Mouse (Mus musculus) lung, postnatal 0 days (tissue): ENCODE measurements around the gene Pvr. TPM values are rescaled to one million over a fixed set of nuclear protein-coding genes. Genes with fewer than 3 reads are reported as not detected.

ENCODE experiments used
- ATAC-seq: fragments of 200-750 bp; cut with Nextera tagmentation; 2 replicates; pipeline ENCODE4 v1.8.0; 2017; ENCODE audit warnings: moderate library complexity
- DNase-seq: peaks from one replicate; pipeline ENCODE4 v3.0.0-alpha.2; 2016; ENCODE audit warnings: low spot score
- H3K27ac ChIP-seq: fragments of 300-500 bp; sonication (generic); 2 replicates; pipeline ENCODE4 v1.5.1; 2014; ENCODE audit warnings: antibody characterized with exemption, mild to moderate bottlenecking, low read length, mixed read lengths
- H3K27me3 ChIP-seq: fragments of 300-500 bp; sonication (generic); replicated peaks from 2 replicates; pipeline ENCODE4 v1.6.1; 2014; ENCODE audit warnings: low read length, mixed read lengths; ENCODE audit not compliant: insufficient read depth
- H3K36me3 ChIP-seq: fragments of 300-500 bp; sonication (generic); 2 replicates; pipeline ENCODE4 v1.6.1; 2014; ENCODE audit warnings: low read length, mixed read lengths; ENCODE audit not compliant: insufficient read depth
- H3K4me1 ChIP-seq: fragments of 300-500 bp; sonication (generic); 2 replicates; pipeline ENCODE4 v1.6.1; 2014; ENCODE audit warnings: antibody characterized with exemption, low read depth, low read length, mixed read lengths; ENCODE audit not compliant: insufficient read depth
- H3K4me2 ChIP-seq: fragments of 300-500 bp; sonication (generic); replicated peaks from 2 replicates; pipeline ENCODE4 v1.6.1; 2014; ENCODE audit warnings: low read depth, mild to moderate bottlenecking, low read length, moderate library complexity, mixed read lengths
- H3K4me3 ChIP-seq: fragments of 300-500 bp; sonication (generic); 2 replicates; pipeline ENCODE4 v1.5.1; 2014; ENCODE audit warnings: low read depth, low read length
- H3K9ac ChIP-seq: fragments of 300-500 bp; sonication (generic); replicated peaks from 2 replicates; pipeline ENCODE4 v1.6.1; 2014; ENCODE audit warnings: low read depth, mild to moderate bottlenecking
- H3K9me3 ChIP-seq: fragments of 300-500 bp; sonication (generic); 2 replicates; pipeline ENCODE4 v1.6.1; 2016; ENCODE audit warnings: low read length, mixed read lengths
- CTCF ChIP-seq: IDR thresholded peaks from 2 replicates; pipeline ENCODE4 v1.5.1; 2016; ENCODE audit warnings: antibody characterized with exemption, mild to moderate bottlenecking
- EP300 ChIP-seq: IDR thresholded peaks from 2 replicates; pipeline ENCODE4 v1.6.1; 2016; ENCODE audit warnings: antibody characterized with exemption, mild to moderate bottlenecking, control low read depth
- WGBS: fragments of 180-500 bp; shearing (Covaris S2); extraction: QIAGEN DNeasy Blood & Tissue Kit; methylation state at CpG from one replicate; pipeline ENCODE4 v1.1.7; 2014; 5-methylcytosine and 5-hydroxymethylcytosine counted together
- polyA plus RNA-seq: library from polyadenylated mRNA; unstranded; fragments of >200 nt; fragmentation: Nextera tagmentation; extraction: Ambion mirVana; gene quantifications from 2 replicates; pipeline ENCODE4 v1.2.1, GENCODE M21; 2015

Gene Pvr
- polyA plus RNA-seq, 1 experiment from 2014 or later: 24.3 TPM

- DNase-seq: no peak
- Histone ChIP-seq H3K4me1 (no peaks in the 10 kb centered on the region), H3K27me3 (no peaks in the 10 kb centered on the region), H3K9me3 (no peaks in the 10 kb centered on the region), H3K36me3 (no peaks in the 10 kb centered on the region), H3K27ac (no peak overlapping the region), H3K4me2 (no peak overlapping the region), H3K4me3 (no peak overlapping the region), H3K9ac (no peak overlapping the region)
- no peak for ATAC-seq
- WGBS: 63% methylated on average over 8 of the region's 8 CpGs
- TF ChIP-seq EP300 (no peak), CTCF (no peak)
These were observed 55.5 kb downstream of the Pvr start for GRCm38 (mm10) chr7:19865246-19866036.

- no peak overlapping the region for H3K4me3 ChIP-seq
- no peaks in the 10 kb centered on the region for H3K4me1 ChIP-seq
- DNase-seq: no peak
- H3K27ac ChIP-seq: no peak overlapping the region
- ATAC-seq: no peak
- no peaks in the 10 kb centered on the region for H3K27me3 ChIP-seq
- TF ChIP-seq CTCF: no peak
- no peak for TF ChIP-seq EP300
- no peaks in the 10 kb centered on the region for H3K36me3 ChIP-seq
- no peak overlapping the region for H3K9ac ChIP-seq
- WGBS: 30% methylated on average over 2 of the region's 2 CpGs
- H3K4me2 ChIP-seq: no peak overlapping the region
- H3K9me3 ChIP-seq: no peaks in the 10 kb centered on the region
These were observed 56.7 kb downstream of the Pvr start for GRCm38 (mm10) chr7:19864241-19864640.

GRCm38 (mm10) chr7:19861199-19861598 is 59.8 kb downstream of the Pvr start, which contains the start of gene Ceacam16:
TSS of gene Ceacam16 (minus strand) at chr7:19861299.
- no peak for DNase-seq
- Histone ChIP-seq H3K27me3 (no peaks in the 10 kb centered on the region), H3K9me3 (no peaks in the 10 kb centered on the region), H3K36me3 (no peaks in the 10 kb centered on the region), H3K9ac (no peak within 1 kb of the TSS), H3K27ac (no peak within 1 kb of the TSS), H3K4me3 (no peak within 1 kb of the TSS), H3K4me2 (no peak within 1 kb of the TSS), H3K4me1 (no peaks in the 10 kb centered on the region)
- 73% methylated on average over 9 of the region's 9 CpGs for WGBS
- TF ChIP-seq EP300 (no peak), CTCF (no peak)
- no peak for ATAC-seq

GRCm38 (mm10) chr7:19859740-19860139 is 61.2 kb downstream of the Pvr start:
- H3K27me3 ChIP-seq: no peaks in the 10 kb centered on the region
- H3K9ac ChIP-seq: no peak overlapping the region
- DNase-seq (no peak), ATAC-seq (no peak)
- H3K27ac ChIP-seq: no peak overlapping the region
- WGBS: 54% methylated on average over 10 of the region's 10 CpGs
- TF ChIP-seq CTCF (no peak), EP300 (no peak)
- no peak overlapping the region for H3K4me2 ChIP-seq
- H3K4me1 ChIP-seq: no peaks in the 10 kb centered on the region
- no peaks in the 10 kb centered on the region for H3K36me3 ChIP-seq
- no peak overlapping the region for H3K4me3 ChIP-seq
- no peaks in the 10 kb centered on the region for H3K9me3 ChIP-seq

GRCm38 (mm10) chr7:19856283-19856682 is 64.7 kb downstream of the Pvr start:
- TF ChIP-seq EP300: no peak
- DNase-seq (no peak), ATAC-seq (no peak)
- WGBS: 81% methylated on average over 6 of the region's 6 CpGs
- Histone ChIP-seq H3K27me3 (no peaks in the 10 kb centered on the region), H3K4me2 (no peak overlapping the region), H3K36me3 (no peaks in the 10 kb centered on the region), H3K9me3 (no peaks in the 10 kb centered on the region), H3K27ac (no peak overlapping the region), H3K4me1 (no peaks in the 10 kb centered on the region), H3K4me3 (no peak overlapping the region), H3K9ac (no peak overlapping the region)

GRCm38 (mm10) chr7:19855663-19856062 is 65.3 kb downstream of the Pvr start:
- H3K4me2 ChIP-seq: no peak overlapping the region
- H3K4me3 ChIP-seq: no peak overlapping the region
- H3K36me3 ChIP-seq: no peaks in the 10 kb centered on the region
- DNase-seq (no peak), ATAC-seq (no peak)
- WGBS: 65% methylated on average over 5 of the region's 5 CpGs
- H3K27me3 ChIP-seq: no peaks in the 10 kb centered on the region
- H3K27ac ChIP-seq: no peak overlapping the region
- no peak for TF ChIP-seq CTCF
- no peak for TF ChIP-seq EP300
- H3K9me3 ChIP-seq: no peaks in the 10 kb centered on the region
- H3K4me1 ChIP-seq: no peaks in the 10 kb centered on the region
- H3K9ac ChIP-seq: no peak overlapping the region

Other genes starting within 250 kb of the Pvr start
- 4.2 and 4.9 TPM in 2 replicates for gene Apoc2, start 243.2 kb downstream of the Pvr start, polyA plus RNA-seq
- not detected in 2 replicates for gene Gm44805, start 239.7 kb downstream of the Pvr start, polyA plus RNA-seq
- 0.38 and 0.88 TPM in 2 replicates for gene Apoc4, start 239.7 kb downstream of the Pvr start, polyA plus RNA-seq
- gene Apoc1, start 228.5 kb downstream of the Pvr start, polyA plus RNA-seq: 61.1 and 63.8 TPM in 2 replicates
- gene Apoe, start 222.0 kb downstream of the Pvr start, polyA plus RNA-seq: 768 and 1,006 TPM in 2 replicates
- gene Tomm40, start 205.7 kb downstream of the Pvr start, polyA plus RNA-seq: 60.8 and 62.4 TPM in 2 replicates
- 113 and 116 TPM in 2 replicates for gene Nectin2, start 170.7 kb downstream of the Pvr start, polyA plus RNA-seq
- gene Bcam, start 150.1 kb downstream of the Pvr start, polyA plus RNA-seq: 477 and 507 TPM in 2 replicates
- 18.4 and 23.9 TPM in 2 replicates for gene Cblc, start 124.4 kb downstream of the Pvr start, polyA plus RNA-seq
- 8.3 and 20.0 TPM in 2 replicates for gene Bcl3, start 98.4 kb downstream of the Pvr start, polyA plus RNA-seq
- 0.12 and 0.24 TPM in 2 replicates for gene Gm19345, start 69.2 kb downstream of the Pvr start, polyA plus RNA-seq
- 0.13 and 0.18 TPM in 2 replicates for gene Ceacam16, start 59.9 kb downstream of the Pvr start, polyA plus RNA-seq
- 0.04 TPM in 1 of 2 replicates, not detected in the other for gene Ceacam19, start 33.2 kb downstream of the Pvr start, polyA plus RNA-seq
- gene Igsf23, start 29.6 kb upstream of the Pvr start, polyA plus RNA-seq: 0.70 and 0.90 TPM in 2 replicates
- not detected in 2 replicates for gene Ceacam20, start 44.3 kb upstream of the Pvr start, polyA plus RNA-seq
- gene Nlrp9b, start 70.3 kb upstream of the Pvr start, polyA plus RNA-seq: 0.06 TPM in 1 of 2 replicates, not detected in the other
- gene Vmn1r91, start 178.5 kb upstream of the Pvr start, polyA plus RNA-seq: not detected in 2 replicates
- not detected in 2 replicates for gene Gm16442, start 201.4 kb upstream of the Pvr start, polyA plus RNA-seq
- not detected in 2 replicates for gene Vmn1r93, start 217.9 kb upstream of the Pvr start, polyA plus RNA-seq
- not detected in 2 replicates for gene Vmn1r94, start 247.2 kb upstream of the Pvr start, polyA plus RNA-seq